Mouse (Mus musculus): ENCODE measurements around the gene Primpol. TPM values are rescaled to one million over a fixed set of nuclear protein-coding genes. Genes with fewer than 3 reads are reported as not detected.

The Primpol gene
- 13.3 TPM for polyA plus RNA-seq (2014; fragmentation: Illumina TruSeq; extraction: RNeasy Lipid Tissue Mini Kit (QIAGEN cat#74804); ENCODE audit: low read depth, low replicate concordance)

DNA sequence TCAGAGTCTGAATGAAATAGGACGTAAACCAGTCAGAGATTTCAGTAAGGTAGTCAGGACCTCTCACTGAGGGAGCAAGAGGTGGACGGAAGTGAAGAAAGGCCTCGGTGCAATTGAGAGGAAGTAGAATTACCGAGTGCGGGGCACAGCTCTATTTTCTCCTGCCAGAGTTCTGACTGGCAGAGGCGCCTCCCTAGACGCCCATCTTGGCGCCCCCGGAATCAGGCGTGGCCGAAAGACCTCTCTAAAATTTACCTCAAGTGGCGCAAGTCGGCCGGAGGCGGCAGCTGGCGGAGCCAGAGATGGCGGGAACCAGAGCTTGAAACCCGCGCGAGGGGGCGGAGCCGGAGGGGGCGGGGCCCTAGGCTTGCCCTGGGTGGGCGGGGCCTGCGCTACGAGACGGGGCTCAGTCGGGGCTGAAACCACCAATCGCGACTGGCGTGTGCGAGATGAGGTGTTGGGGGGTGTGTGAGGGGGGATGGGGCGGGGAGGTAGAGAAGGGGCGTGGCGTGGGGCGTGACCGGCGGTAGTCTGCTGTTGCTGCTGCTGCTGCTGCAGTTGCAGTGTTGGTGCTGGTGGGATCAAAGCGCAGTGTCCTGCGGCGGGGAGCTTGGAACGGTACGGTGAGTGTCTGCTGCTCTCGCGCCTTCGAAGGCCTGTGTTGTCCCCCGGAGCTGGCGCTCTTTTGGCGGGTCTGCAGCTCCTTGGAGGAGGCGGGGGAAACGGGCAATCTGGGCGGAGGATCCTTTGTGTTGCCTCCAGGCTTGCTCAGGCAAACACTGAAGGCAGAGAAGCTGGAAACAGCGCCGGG is at the start of gene Primpol, which contains the start of gene Casp3:
Primpol (minus strand) TSS at position 334 of the 811 bp plus-strand sequence.
Casp3 (plus strand) TSS at position 413 of the 811 bp plus-strand sequence.

GRCm38 (mm10) chr8:46551615-46552440 is 65.2 kb downstream of the Primpol start, which contains the start of gene Cenpu:
Gene Cenpu, plus strand, starts transcription at chr8:46552028.

Other genes with a start within 250 kb of the Primpol start
- gene Acsl1, start 146.2 kb downstream of the Primpol start, polyA plus RNA-seq (2014; fragmentation: Illumina TruSeq; extraction: RNeasy Lipid Tissue Mini Kit (QIAGEN cat#74804); ENCODE audit: low read depth, low replicate concordance): 381 TPM
- gene Cenpu, start 65.2 kb downstream of the Primpol start, polyA plus RNA-seq (2014; fragmentation: Illumina TruSeq; extraction: RNeasy Lipid Tissue Mini Kit (QIAGEN cat#74804); ENCODE audit: low read depth, low replicate concordance): 1.9 TPM
- 48.9 TPM for gene Casp3, start 79 bp upstream of the Primpol start, polyA plus RNA-seq (2014; fragmentation: Illumina TruSeq; extraction: RNeasy Lipid Tissue Mini Kit (QIAGEN cat#74804); ENCODE audit: low read depth, low replicate concordance)
- gene Irf2, start 122.5 kb upstream of the Primpol start, polyA plus RNA-seq (2014; fragmentation: Illumina TruSeq; extraction: RNeasy Lipid Tissue Mini Kit (QIAGEN cat#74804); ENCODE audit: low read depth, low replicate concordance): 96.5 TPM

Data from kidney, adult 10 weeks (tissue).